Mouse (Mus musculus): ENCODE data around the gene Plcb4.

Gene Plcb4

DNA sequence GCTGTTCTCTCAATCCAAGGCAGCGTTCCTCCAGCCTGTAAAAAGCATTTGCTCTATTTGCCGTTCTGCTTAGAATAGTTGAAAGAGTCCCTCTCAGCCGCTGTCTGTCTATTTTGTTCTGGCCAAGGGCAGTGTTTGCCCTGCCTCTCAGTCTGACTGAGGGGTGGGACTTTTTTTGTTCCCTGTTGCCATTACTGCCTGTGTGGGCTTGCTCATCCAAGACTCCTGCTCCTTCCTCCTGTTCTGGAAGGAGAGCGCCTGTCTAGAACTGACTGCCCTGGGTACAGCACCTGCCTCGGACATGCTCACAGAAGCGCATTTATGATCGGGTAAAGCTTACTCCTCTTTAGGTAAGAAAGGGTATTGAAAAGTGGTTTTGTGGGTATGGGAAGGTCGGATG, 105.9 kb downstream of the Plcb4 start:
- no peak for DNase-seq

- no peak for DNase-seq
These were observed 107.8 kb downstream of the Plcb4 start for GRCm38 (mm10) chr2:135766471-135767063.

DNA sequence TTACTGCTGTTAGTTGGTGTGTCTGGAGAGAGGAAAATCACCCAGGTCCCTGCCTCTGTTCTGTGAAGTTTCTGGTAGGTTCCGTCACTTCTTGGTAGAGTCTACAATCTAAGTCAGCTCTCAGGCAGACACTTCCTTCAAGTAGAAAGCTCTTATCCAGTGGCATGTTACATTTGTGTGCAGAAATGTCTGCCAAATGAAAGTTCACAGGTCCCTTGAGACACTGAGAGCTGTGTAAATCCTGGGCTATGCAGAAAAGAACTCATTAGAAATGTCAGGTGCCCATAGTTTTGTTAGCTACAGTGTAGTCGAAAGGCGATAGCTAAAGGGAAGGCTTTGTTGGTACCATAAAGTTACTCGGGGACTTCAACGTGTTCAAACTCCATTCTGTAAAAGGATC, 108.7 kb downstream of the Plcb4 start:
- DNase-seq, result no peak

DNA sequence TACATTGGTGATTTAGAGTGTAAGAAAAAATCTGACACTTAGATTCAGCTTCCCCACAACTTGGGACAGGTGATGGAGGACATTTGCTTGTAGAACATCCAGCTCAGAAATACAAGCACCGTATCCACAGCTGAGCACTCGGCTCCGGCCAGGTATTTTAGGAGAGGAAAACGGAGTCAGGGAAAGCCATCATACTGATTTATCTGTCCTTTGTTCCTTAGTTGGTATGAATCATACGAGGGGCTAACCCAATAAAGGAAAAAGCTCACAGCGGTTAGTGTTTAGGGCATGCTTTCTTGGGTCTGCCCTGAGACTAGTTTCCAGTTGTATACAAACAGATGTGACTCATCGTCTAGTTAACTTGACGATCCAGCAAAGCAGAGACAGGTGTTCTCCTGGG, 110.9 kb downstream of the Plcb4 start:
- no peak for DNase-seq

DNA sequence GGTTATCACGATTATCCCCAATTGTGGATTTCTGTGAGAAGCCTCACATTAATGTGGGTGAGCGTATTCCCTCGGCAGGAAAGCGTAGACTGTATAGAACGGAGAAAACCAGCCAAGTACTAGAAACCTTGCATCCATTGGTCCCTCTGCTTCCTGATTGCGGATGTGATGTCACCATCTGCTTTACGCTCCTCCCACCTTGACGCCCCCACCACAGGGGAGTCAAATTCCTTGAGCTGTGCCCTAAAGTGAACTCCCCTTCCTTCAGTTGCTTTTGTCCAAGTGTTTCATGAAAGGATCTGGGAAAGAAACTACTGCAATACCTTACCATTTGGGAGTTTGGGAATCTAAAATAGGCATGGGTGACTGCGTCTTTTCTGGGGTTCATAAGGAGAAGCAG, 111.4 kb downstream of the Plcb4 start:
- DNase-seq, result no peak

DNA sequence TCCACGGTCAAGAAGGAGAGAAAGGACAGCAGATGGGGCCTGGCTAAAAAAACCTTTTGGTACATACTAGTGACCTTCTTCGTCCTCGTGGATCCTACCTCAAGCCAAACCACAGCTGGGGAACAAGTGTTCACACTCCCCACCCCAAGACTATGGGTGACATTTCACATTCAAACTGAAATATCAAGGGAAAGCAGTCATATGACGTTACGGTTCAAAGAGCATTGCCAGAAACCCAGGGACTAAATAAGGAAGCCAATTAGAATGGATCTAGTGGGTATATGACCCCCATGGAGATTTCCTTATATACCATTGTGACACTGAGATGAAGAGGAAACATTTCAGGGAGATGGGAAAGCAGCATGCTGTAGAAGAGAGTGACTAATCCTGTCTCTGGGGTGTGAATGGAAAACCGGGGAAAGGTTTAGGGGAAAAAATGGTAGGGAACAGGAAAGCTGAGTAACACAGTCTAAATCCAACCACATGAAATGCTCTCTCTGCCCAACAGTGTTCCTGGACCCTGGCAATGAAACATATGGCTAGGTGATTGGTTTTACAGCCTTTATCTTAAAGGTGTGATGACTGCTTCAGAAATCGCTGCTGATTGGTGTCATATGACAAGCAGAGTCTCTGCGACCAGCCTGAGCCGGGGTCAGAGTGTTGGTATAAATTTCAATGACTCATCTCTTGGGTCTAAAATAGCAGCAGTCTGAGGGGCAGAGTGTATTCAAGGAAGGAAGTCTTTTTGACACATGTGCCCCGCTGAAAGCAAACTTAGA, 114.6 kb downstream of the Plcb4 start:
- DNase-seq, result no peak

- DNase-seq, result no peak
These were observed 116.2 kb downstream of the Plcb4 start for GRCm38 (mm10) chr2:135775026-135775425.

DNA sequence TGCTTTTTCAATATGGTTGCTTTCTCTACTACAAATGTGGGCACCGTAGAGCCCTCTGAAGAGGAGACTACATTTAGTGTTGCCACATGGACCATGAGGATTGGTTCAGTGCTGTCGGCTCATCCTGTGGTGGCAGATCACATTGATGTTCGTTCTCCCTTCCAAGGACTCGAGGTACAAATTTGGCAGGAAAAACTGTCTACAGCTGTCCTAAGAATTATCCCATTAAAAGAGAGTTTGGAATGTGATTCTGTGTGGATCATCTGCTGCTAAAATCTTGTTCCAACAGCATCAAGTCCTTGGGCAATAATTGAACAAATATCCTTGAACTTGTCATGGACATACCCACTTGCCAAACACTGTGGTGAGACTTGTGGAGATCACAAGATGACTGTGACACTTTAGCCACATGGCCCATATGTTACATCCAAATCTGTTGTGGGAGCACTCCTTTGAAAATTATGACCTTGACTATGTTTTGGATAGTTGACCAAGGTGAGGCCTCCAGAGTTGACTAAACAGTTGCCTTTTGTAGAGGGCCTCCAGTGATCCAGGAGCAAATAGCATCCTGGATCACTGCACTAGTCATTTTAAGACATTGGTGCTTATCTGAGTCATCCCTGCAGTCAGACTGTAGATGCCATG, 117.4 kb downstream of the Plcb4 start:
- no peak for DNase-seq

- no peak for DNase-seq
These were observed 122.6 kb downstream of the Plcb4 start for GRCm38 (mm10) chr2:135781391-135781790.

DNA sequence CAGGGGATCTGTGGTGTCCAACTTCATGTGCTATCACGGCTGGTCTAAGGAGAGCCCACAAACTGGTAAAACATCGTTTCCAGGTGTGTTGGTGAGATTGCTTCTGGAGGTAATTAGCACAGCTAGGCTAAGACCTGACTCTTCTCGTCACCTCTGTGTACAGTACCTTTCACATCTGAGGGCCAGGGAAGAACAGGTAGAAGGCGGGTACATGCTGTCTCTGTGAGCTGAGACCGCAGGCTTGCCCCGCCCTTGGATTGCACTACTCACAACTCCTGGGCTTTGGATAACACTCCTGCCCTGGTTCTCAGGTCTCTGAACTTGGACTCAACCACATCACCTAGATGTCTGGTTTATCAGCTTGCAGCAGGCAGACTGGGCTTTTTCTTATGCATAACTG, 128.6 kb downstream of the Plcb4 start:
- no peak for DNase-seq

GRCm38 (mm10) chr2:135792907-135793306, 134.1 kb downstream of the Plcb4 start:
- no peak for DNase-seq

- DNase-seq, result no peak
These were observed 137.9 kb downstream of the Plcb4 start for GRCm38 (mm10) chr2:135796684-135797083.

- DNase-seq, result peak; percentile 3
These were observed 139.1 kb downstream of the Plcb4 start for GRCm38 (mm10) chr2:135797677-135798546.

GRCm38 (mm10) chr2:135799149-135799770, 140.4 kb downstream of the Plcb4 start:
- no peak for DNase-seq

DNA sequence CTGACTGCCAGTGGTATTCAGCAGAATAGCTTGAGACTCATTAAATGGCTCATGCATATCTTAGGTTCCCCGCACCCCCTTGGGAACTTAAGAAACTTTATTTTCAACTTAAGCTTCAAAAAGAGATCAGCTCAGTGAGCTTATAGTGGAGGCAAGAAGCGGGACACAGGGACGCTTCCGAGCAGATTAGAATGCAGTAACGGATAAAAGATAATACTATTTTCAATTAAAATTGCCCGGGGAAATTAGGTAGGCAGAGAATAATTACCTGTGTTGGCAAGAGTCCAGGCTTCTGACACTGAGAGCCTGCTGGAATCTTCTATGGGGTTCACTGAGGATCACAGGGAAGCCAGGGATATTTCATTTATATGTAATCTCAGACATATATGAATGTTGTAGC, 141.6 kb downstream of the Plcb4 start:
- no peak for DNase-seq

DNA sequence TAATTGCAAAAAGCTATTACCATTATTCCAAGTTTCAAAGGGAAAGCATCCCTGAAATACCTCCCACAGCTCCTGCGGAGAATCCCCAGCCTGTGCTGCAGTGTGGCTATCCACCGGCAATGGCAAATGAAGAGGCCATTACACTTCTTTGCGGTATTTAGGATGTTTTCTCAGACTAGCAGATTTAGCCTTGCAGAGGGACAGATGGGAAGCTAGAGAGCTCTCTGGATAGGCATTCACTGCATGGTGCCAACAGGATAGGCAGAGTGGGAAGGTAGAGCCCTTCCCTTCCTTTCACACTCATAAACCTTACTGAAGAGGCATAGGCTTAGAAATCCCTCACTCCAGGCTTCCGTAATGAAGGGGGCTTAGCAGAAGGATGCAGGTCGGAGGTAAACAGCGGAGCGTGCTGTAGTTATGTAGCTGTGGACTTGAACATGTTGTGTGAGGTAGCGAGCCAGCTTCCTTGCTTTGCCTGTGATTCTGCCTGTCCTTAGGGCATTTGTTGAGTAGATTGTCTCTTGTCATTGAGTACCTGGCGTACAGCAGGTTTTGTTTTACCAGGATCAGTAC, 144.2 kb downstream of the Plcb4 start:
- no peak for DNase-seq

DNA sequence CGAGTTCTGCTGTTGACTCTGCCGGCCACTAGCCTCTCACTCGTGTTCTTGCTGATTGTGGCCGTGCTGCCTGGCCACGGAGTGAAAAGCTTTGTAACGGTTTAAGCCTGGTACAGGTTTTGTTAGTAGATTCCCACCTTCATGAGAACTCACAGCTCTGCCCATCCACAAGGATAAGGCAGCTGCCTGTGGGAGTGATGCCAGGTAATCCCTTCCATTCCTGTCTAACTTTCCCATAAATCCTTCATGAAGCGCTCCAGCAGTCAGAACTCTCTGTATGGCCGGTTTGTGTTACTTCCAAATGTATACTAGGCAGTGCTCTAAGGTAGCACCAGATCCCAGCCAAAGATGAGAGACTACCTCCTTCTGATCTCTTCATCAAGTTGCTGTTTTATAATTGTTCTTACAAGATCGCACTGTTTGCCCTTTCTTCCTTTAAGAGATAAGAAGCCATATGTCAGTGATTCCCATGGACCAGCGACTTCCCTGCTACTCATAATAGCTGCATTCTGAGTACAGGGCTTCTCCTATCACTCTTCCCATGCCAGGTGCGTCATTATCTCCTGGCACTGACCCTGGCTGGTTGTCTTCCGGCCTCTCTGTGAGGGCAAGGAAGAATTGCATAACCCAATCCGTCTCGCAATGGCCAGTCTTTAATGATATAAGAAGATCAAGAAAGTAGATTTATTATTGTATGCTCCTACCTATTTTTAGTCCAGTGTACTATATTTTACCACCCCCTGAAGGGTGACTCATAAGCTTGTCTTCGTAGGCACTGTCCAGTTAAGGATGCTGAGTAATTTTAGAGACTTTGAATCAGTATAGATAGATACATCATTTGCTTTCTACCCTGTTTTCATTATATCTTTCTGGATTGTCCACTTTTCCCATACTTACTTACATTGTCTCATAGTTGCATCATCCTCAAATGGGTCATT, 147.2 kb downstream of the Plcb4 start:
- no peak for DNase-seq

- no peak for DNase-seq
These were observed 149.5 kb downstream of the Plcb4 start for GRCm38 (mm10) chr2:135808342-135808741.

DNA sequence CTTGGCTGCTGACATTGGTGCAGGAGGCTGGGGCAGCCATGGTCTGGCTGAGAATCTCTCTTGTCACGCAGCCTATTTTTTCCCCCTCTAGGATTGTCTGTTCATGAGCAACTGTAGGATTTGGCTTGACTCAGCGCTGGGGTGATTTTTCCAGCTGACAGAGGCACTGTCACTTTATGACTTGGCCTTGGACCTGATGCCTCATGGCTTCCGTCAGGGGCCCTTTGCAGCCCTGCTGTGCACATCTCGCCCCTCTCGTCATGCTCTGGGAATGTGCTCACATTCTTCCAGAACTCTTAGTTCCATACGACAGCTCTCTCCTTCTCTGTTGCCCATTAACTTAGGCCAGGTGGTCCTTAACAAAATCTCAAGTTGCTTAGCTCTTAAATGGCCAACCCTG, 152.0 kb downstream of the Plcb4 start:
- no peak for DNase-seq

DNA sequence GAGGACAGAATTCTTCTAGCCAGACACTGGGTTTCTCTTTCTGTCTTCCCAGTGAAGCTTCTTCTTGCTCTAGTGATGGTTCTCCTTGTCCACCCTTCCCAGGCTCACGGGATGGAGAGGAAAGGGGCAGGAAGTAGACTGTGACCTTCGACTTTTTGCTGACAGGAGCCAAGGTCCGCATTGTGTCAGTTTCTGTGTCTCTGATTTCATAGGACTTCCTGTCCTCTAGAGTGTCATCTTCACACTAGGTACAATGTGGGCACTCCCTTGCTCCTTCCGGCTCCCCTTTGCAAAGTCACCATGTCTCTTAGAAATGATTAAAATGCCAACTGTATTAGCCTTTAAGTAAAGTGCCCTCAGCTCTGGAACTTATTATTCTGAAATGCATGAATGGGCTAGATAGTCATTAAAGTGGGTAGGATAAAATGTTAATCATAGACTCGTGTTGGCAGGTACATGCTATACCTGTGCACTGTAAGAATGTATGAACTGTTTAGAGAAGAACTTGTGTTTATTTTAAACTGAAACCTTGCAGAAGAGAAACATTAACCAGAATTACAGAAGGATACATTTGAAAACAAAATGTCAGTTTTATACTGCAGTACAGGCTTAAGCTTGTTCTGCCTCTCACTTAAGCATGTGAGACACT, 152.8 kb downstream of the Plcb4 start:
- no peak for DNase-seq

All from thymus, postnatal 14 days (tissue).